19 mouse cellular contexts compared by ENCODE assay signal in genomic region chr3:60586046-60586445, GRCm38 (mm10).
A peak's percentile ranks its signal among the peaks of the same experiment; 100 is the strongest.
DNase-seq lines count a peak whose midpoint lies in the region; ATAC-seq and TF ChIP-seq lines count a peak whose summit lies in the region.
"Had no signal": no experiment of that assay in that cellular context is flagged by ENCODE, and none has a peak within 500 bp of the region (broad histone marks: within the 10 kb centered on the region; RNA-seq: fewer than 3 reads in every experiment).

No protein-coding gene starts in this region.

- no peak for DNase-seq in cerebellum, adult 2 months
- no peak for DNase-seq in cerebellum, adult 8-10 months
- DNase-seq in kidney, postnatal 0 days (ENCODE audit: low spot score), result no peak
- DNase-seq in lung, postnatal 0 days (ENCODE audit: low spot score), result no peak
- DNase-seq in lung, postnatal 14 days, result no peak
- peak; percentile 27 for DNase-seq in splenic B cell, adult 2 months (ENCODE audit: low read depth, low spot score)
- DNase-seq: cerebellum, adult 11 months; cerebellum, postnatal 36 days; forebrain, postnatal 0 days; kidney, postnatal 4 days; liver, embryonic 13.5 days; right cerebral cortex, postnatal 25 days; thymus, adult 2 months had no signal

- no peak for ATAC-seq in kidney, postnatal 0 days (replicated peaks; ENCODE audit: low FRiP score, low read depth)
- no peak for ATAC-seq in kidney, embryonic 16.5 days (ENCODE audit: low FRiP score, low TSS enrichment)
- 0 out of 2 replicates have a peak, but pooled peaks have one; percentile 30 for ATAC-seq in lung, postnatal 0 days
- no peak for ATAC-seq in activated CD4-positive, CD25-positive, alpha-beta regulatory T cell, adult 4 months
- ATAC-seq: forebrain, postnatal 0 days; intestine, embryonic 15.5 days had no signal

- TF ChIP-seq EP300 in lung, postnatal 0 days (IDR thresholded peaks at IDR 0.05), result no peak

- no peaks in the 10 kb centered on the region for H3K36me3 ChIP-seq in kidney, postnatal 0 days (ENCODE audit: insufficient read depth, low read length)
- no peaks in the 10 kb centered on the region for H3K36me3 ChIP-seq in kidney, embryonic 16.5 days (ENCODE audit: insufficient read depth, low read length)
- H3K36me3 ChIP-seq in lung, postnatal 0 days (ENCODE audit: insufficient read depth, low read length), result no peaks in the 10 kb centered on the region
- no peaks in the 10 kb centered on the region for H3K36me3 ChIP-seq in splenic B cell, adult 2 months (ENCODE audit: control insufficient read depth, insufficient read depth, low read length, poor library complexity, severe bottlenecking)
- H3K36me3 ChIP-seq: hindbrain, embryonic 12.5 days; intestine, embryonic 15.5 days; liver, embryonic 13.5 days had no signal

- H3K9me3 ChIP-seq in kidney, postnatal 0 days (replicated peaks; ENCODE audit: low read length), result no peaks in the 10 kb centered on the region
- no peaks in the 10 kb centered on the region for H3K9me3 ChIP-seq in kidney, embryonic 16.5 days (ENCODE audit: low read length)
- H3K9me3 ChIP-seq in lung, postnatal 0 days (ENCODE audit: low read length), result no peaks in the 10 kb centered on the region
- H3K9me3 ChIP-seq: hindbrain, embryonic 12.5 days; intestine, embryonic 15.5 days; liver, embryonic 13.5 days had no signal

- H3K4me3 ChIP-seq in cerebellum, adult 2 months (replicated peaks; ENCODE audit: insufficient read depth, low read depth, low read length), result no peak overlapping the region
- no peak overlapping the region for H3K4me3 ChIP-seq in kidney, postnatal 0 days (replicated peaks; ENCODE audit: low read depth, low read length)
- no peak overlapping the region for H3K4me3 ChIP-seq in kidney, embryonic 16.5 days (ENCODE audit: low read length)
- H3K4me3 ChIP-seq in lung, postnatal 0 days (ENCODE audit: low read depth, low read length), result no peak overlapping the region
- H3K4me3 ChIP-seq: hindbrain, embryonic 12.5 days; intestine, embryonic 15.5 days; liver, embryonic 13.5 days had no signal

- no peak overlapping the region for H3K9ac ChIP-seq in kidney, postnatal 0 days (ENCODE audit: low read depth, low read length)
- H3K9ac ChIP-seq in kidney, embryonic 16.5 days (replicated peaks; ENCODE audit: low read length), result no peak overlapping the region
- no peak overlapping the region for H3K9ac ChIP-seq in lung, postnatal 0 days (replicated peaks; ENCODE audit: low read depth)
- H3K9ac ChIP-seq: forebrain, postnatal 0 days; hindbrain, embryonic 12.5 days; intestine, embryonic 15.5 days; liver, embryonic 13.5 days had no signal

- peaks cover 9% of the 10 kb centered on the region; the same call in 1 of the 2 replicates for H3K4me1 ChIP-seq in cerebellum, adult 2 months (ENCODE audit: control insufficient read depth, insufficient read depth, low read length)
- 0 out of 2 replicates have a peak, but pooled peaks cover 4% of the 10 kb centered on the region for H3K4me1 ChIP-seq in kidney, postnatal 0 days (replicated peaks; ENCODE audit: insufficient read depth, low read length)
- H3K4me1 ChIP-seq in kidney, embryonic 16.5 days (ENCODE audit: insufficient read depth, low read length), result peaks cover 20% of the 10 kb centered on the region
- peaks cover 10% of the 10 kb centered on the region; the same call in 1 of the 2 replicates for H3K4me1 ChIP-seq in lung, postnatal 0 days (ENCODE audit: insufficient read depth, low read depth, low read length)

- TF ChIP-seq CTCF in cerebellum, adult 2 months (IDR thresholded peaks at IDR 0.05; ENCODE audit: borderline replicate concordance, insufficient read depth, low read depth, low read length), result peak; percentile 42; the same call in 1 of the 2 replicates
- TF ChIP-seq CTCF in kidney, postnatal 0 days (IDR thresholded peaks at IDR 0.05; ENCODE audit: low read depth), result peak; percentile 43; the same call in 1 of the 2 replicates
- peak; percentile 56 for TF ChIP-seq CTCF in lung, postnatal 0 days (IDR thresholded peaks at IDR 0.05)

- no peak for TF ChIP-seq POLR2A in cerebellum, adult 2 months (IDR thresholded peaks at IDR 0.05; ENCODE audit: borderline replicate concordance, insufficient read depth, low read length)

- H3K27me3 ChIP-seq in cerebellum, adult 2 months (ENCODE audit: control insufficient read depth, insufficient read depth, low read length), result no peaks in the 10 kb centered on the region
- H3K27me3 ChIP-seq in kidney, postnatal 0 days (ENCODE audit: insufficient read depth, low read length), result no peaks in the 10 kb centered on the region
- H3K27me3 ChIP-seq in kidney, embryonic 16.5 days (ENCODE audit: insufficient read depth, low read length), result no peaks in the 10 kb centered on the region
- H3K27me3 ChIP-seq in lung, postnatal 0 days (replicated peaks; ENCODE audit: insufficient read depth, low read length), result no peaks in the 10 kb centered on the region
- no peaks in the 10 kb centered on the region for H3K27me3 ChIP-seq in splenic B cell, adult 2 months (ENCODE audit: control insufficient read depth, insufficient read depth, low read length, poor library complexity, severe bottlenecking)
- H3K27me3 ChIP-seq: hindbrain, embryonic 12.5 days; intestine, embryonic 15.5 days; liver, embryonic 13.5 days had no signal

- no peak overlapping the region for H3K4me2 ChIP-seq in kidney, postnatal 0 days (ENCODE audit: low read length)
- H3K4me2 ChIP-seq in kidney, embryonic 16.5 days (replicated peaks; ENCODE audit: low read depth, low read length), result no peak overlapping the region
- no peak overlapping the region for H3K4me2 ChIP-seq in lung, postnatal 0 days (replicated peaks; ENCODE audit: low read depth, low read length)
- H3K4me2 ChIP-seq: hindbrain, embryonic 12.5 days; intestine, embryonic 15.5 days; liver, embryonic 13.5 days; midbrain, embryonic 11.5 days had no signal

- H3K27ac ChIP-seq in cerebellum, adult 2 months (ENCODE audit: insufficient read depth, low read length), result no peak overlapping the region; the same call in 1 of the 2 replicates
- H3K27ac ChIP-seq in kidney, postnatal 0 days, result no peak overlapping the region
- no peak overlapping the region for H3K27ac ChIP-seq in kidney, embryonic 16.5 days (ENCODE audit: low read length)
- H3K27ac ChIP-seq in lung, postnatal 0 days (ENCODE audit: low read length), result no peak overlapping the region
- H3K27ac ChIP-seq: hindbrain, embryonic 12.5 days; intestine, embryonic 15.5 days; liver, embryonic 13.5 days; macrophage had no signal

- WGBS in cerebellum, adult 2 months, result 76% methylated on average over 3 of the region's 3 CpGs
- 82% methylated on average over 3 of the region's 3 CpGs for WGBS in kidney, postnatal 0 days
- WGBS in kidney, embryonic 16.5 days, result 92% methylated on average over 3 of the region's 3 CpGs
- WGBS in lung, postnatal 0 days, result 83% methylated on average over 3 of the region's 3 CpGs
